ENCODE assay signal across 12 mouse cellular contexts in the genomic region with DNA sequence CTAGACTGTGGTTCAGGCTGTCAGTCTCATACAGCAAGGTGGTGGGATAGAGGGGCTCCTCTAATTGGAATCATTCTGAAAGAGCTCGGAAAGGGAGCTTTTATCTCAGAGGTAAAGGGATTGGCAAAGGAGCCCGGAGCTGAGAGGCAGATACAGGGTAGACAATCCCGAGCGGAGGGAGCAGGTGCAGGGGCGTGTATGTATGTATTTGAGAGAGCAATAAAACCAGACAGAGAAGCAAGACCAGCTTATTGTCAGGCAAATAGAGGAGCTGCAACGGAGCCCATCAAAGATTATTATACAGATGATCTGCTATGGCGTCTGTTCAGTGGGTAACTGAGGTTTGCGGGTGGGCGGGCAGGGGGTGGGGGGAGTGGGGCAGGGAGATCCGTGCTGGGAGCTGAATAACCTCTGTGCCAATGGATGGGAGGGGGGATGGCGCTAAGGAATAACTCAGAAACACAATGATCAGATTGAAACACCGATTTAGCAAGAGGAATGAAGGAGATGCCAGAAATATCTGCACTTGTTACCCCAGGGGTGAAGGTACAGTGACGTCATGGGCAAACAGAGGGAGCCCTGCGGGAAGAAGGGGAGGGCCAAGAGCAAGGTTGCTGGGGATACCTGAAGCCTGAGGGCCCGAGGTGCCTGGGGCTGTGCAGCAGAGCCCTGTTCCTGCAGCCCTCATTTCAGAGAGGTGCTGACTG. TPM values are rescaled to one million over a fixed set of nuclear protein-coding genes. Genes with fewer than 3 reads are reported as not detected.
DNase-seq lines count a peak whose midpoint lies in the region; ATAC-seq lines count a peak whose summit lies in the region.
"Had no signal": no experiment of that assay in that cellular context is flagged by ENCODE, and none has a peak within 500 bp of the region (broad histone marks: within the 10 kb centered on the region; RNA-seq: fewer than 3 reads in every experiment).

No protein-coding gene starts in this region.

- H3K4me3 ChIP-seq in heart, embryonic 13.5 days = no peak overlapping the region
- peak overlapping the region; percentile 23 for H3K4me3 ChIP-seq in hindbrain, embryonic 10.5 days
- H3K4me3 ChIP-seq in midbrain, embryonic 14.5 days (replicated peaks; ENCODE audit: low read depth, low read length) = 0 out of 2 replicates have a peak overlapping the region, but pooled peaks have one; percentile 12
- H3K4me3 ChIP-seq: heart, embryonic 15.5 days; limb, embryonic 15.5 days had no signal

- WGBS in heart, embryonic 13.5 days = 48% methylated on average over 15 of the region's 15 CpGs
- WGBS in hindbrain, embryonic 10.5 days = 38% methylated on average over 15 of the region's 15 CpGs
- WGBS in midbrain, embryonic 14.5 days = 3% methylated on average over 15 of the region's 15 CpGs

- H3K36me3 ChIP-seq in heart, embryonic 13.5 days = no peaks in the 10 kb centered on the region
- H3K36me3 ChIP-seq in hindbrain, embryonic 10.5 days = no peaks in the 10 kb centered on the region
- H3K36me3 ChIP-seq in midbrain, embryonic 14.5 days (ENCODE audit: control insufficient read depth, insufficient read depth, low read length) = no peaks in the 10 kb centered on the region
- H3K36me3 ChIP-seq: heart, embryonic 15.5 days; limb, embryonic 15.5 days had no signal

- intact Hi-C loops in heart, postnatal 25 days (cut with DNase I) = no loop called here

- peaks cover 45% of the 10 kb centered on the region for H3K27me3 ChIP-seq in heart, embryonic 13.5 days (replicated peaks)
- peaks cover 57% of the 10 kb centered on the region for H3K27me3 ChIP-seq in hindbrain, embryonic 10.5 days (ENCODE audit: insufficient read depth, poor library complexity, severe bottlenecking)
- no peaks in the 10 kb centered on the region for H3K27me3 ChIP-seq in midbrain, embryonic 14.5 days (ENCODE audit: control insufficient read depth, insufficient read depth, low read length)

- no peak for DNase-seq in heart, postnatal 25 days (ENCODE audit: low spot score)
- DNase-seq in ZHBTc4 (ENCODE audit: low read depth, low spot score) = peak; percentile 40
- no peak for DNase-seq in hindbrain, embryonic 10.5 days (ENCODE audit: low spot score)
- peak; percentile 75 for DNase-seq in midbrain, embryonic 14.5 days
- DNase-seq in adrenal gland, adult 8-10 months = no peak
- DNase-seq in right cerebral cortex, postnatal 14 days = no peak
- DNase-seq in ovary, postnatal 14 days (ENCODE audit: low spot score) = no peak
- DNase-seq: cerebellum, postnatal 14 days had no signal

- H3K4me2 ChIP-seq in heart, embryonic 13.5 days = no peak overlapping the region
- peak overlapping the region; percentile 51 for H3K4me2 ChIP-seq in midbrain, embryonic 14.5 days (ENCODE audit: low read length)
- H3K4me2 ChIP-seq: heart, embryonic 15.5 days; limb, embryonic 15.5 days had no signal

- ATAC-seq in heart, embryonic 13.5 days (ENCODE audit: extremely low read depth, insufficient number of reproducible peaks, low FRiP score, low TSS enrichment) = no peak
- ATAC-seq in midbrain, embryonic 14.5 days (ENCODE audit: low FRiP score, low TSS enrichment) = peak; percentile 37

- H3K4me1 ChIP-seq in heart, embryonic 13.5 days = peaks cover 23% of the 10 kb centered on the region
- H3K4me1 ChIP-seq in hindbrain, embryonic 10.5 days (replicated peaks) = peaks cover 69% of the 10 kb centered on the region
- H3K4me1 ChIP-seq in midbrain, embryonic 14.5 days (ENCODE audit: control insufficient read depth, insufficient read depth, low read length) = peaks cover 84% of the 10 kb centered on the region

- H3K9ac ChIP-seq in heart, embryonic 13.5 days = peak overlapping the region; percentile 19; the same call in 1 of the 2 replicates
- H3K9ac ChIP-seq in midbrain, embryonic 14.5 days (replicated peaks; ENCODE audit: low read length) = peak overlapping the region; percentile 40; the same call in 1 of the 2 replicates
- H3K9ac ChIP-seq: heart, embryonic 15.5 days; limb, embryonic 15.5 days had no signal

- no peak overlapping the region for H3K27ac ChIP-seq in heart, embryonic 13.5 days (replicated peaks)
- H3K27ac ChIP-seq in hindbrain, embryonic 10.5 days = peak overlapping the region; percentile 73
- H3K27ac ChIP-seq in midbrain, embryonic 14.5 days (replicated peaks; ENCODE audit: low read depth, low read length) = peak overlapping the region; percentile 82
- H3K27ac ChIP-seq: heart, embryonic 15.5 days had no signal

- no peaks in the 10 kb centered on the region for H3K9me3 ChIP-seq in heart, embryonic 13.5 days
- no peaks in the 10 kb centered on the region for H3K9me3 ChIP-seq in hindbrain, embryonic 10.5 days
- H3K9me3 ChIP-seq in midbrain, embryonic 14.5 days (ENCODE audit: control insufficient read depth, low read length) = no peaks in the 10 kb centered on the region
- H3K9me3 ChIP-seq: heart, embryonic 15.5 days; limb, embryonic 15.5 days had no signal

RNA-seq across cellular contexts. Expression of a gene that starts 8.3 kb away (rescaled TPM):
- polyA plus RNA-seq in heart, embryonic 13.5 days (2015; fragmentation: Nextera tagmentation; extraction: Ambion mirVana) = 0.56 and 0.60 TPM in 2 replicates
- total RNA-seq in heart, postnatal 25 days (2021) = not detected
- polyA plus RNA-seq in hindbrain, embryonic 10.5 days (2016; fragmentation: Nextera tagmentation; extraction: Ambion mirVana) = 4.9 and 8.9 TPM in 2 replicates
- 30.4 and 31.6 TPM in 2 replicates for polyA plus RNA-seq in midbrain, embryonic 14.5 days (2014; fragmentation: Nextera tagmentation; extraction: Ambion mirVana)
- total RNA-seq in adrenal gland, adult 8-10 months (2022) = under 1 TPM; 0.03 to 0.25 (median 0.15) TPM
- total RNA-seq: neutrophil, adult 5-6 weeks had no signal

Comparison
In these comparisons a context has a peak if more than half of its experiments do, and no peak if none do; other contexts are left out.
1. DNase-seq: peak in ZHBTc4 (single experiment) and midbrain, embryonic 14.5 days (single experiment); none in heart, postnatal 25 days (single experiment), hindbrain, embryonic 10.5 days (single experiment), adrenal gland, adult 8-10 months (single experiment), right cerebral cortex, postnatal 14 days (single experiment) and ovary, postnatal 14 days (single experiment).